In genomic region chr10:5786923-5787322, GRCm38 (mm10) we compare ENCODE assay signal across 8 mouse cellular contexts. TPM values are rescaled to one million over a fixed set of nuclear protein-coding genes. Genes with fewer than 3 reads are reported as not detected.
DNase-seq lines count a peak whose midpoint lies in the region; ATAC-seq and TF ChIP-seq lines count a peak whose summit lies in the region.

No protein-coding gene starts in this region.

- H3K27me3 ChIP-seq in forebrain, postnatal 0 days (ENCODE audit: insufficient read depth, low read length): no peaks in the 10 kb centered on the region
- H3K27me3 ChIP-seq in forebrain, embryonic 12.5 days: no peaks in the 10 kb centered on the region
- H3K27me3 ChIP-seq in midbrain, embryonic 10.5 days (ENCODE audit: low read depth, poor library complexity, severe bottlenecking): no peaks in the 10 kb centered on the region
- no peaks in the 10 kb centered on the region for H3K27me3 ChIP-seq in midbrain, embryonic 13.5 days

- intact Hi-C loops in left cerebral cortex, postnatal 4 days (cut with DNase I): loop anchor here (1.0 to 5.0 kb wide), 2 partner anchors 152 to 190 kb away; no protein-coding TSS in a partner anchor

- H3K9ac ChIP-seq in forebrain, postnatal 0 days: no peak overlapping the region
- no peak overlapping the region for H3K9ac ChIP-seq in forebrain, embryonic 12.5 days
- H3K9ac ChIP-seq in midbrain, embryonic 13.5 days (replicated peaks): no peak overlapping the region

- 31% methylated on average over 4 of the region's 4 CpGs for WGBS in forebrain, postnatal 0 days
- 22% methylated on average over 4 of the region's 4 CpGs for WGBS in forebrain, embryonic 12.5 days
- 23% methylated on average over 4 of the region's 4 CpGs for WGBS in midbrain, embryonic 10.5 days
- WGBS in midbrain, embryonic 13.5 days: 21% methylated on average over 4 of the region's 4 CpGs

- no peak overlapping the region for H3K4me3 ChIP-seq in forebrain, postnatal 0 days (ENCODE audit: low read depth, low read length)
- no peak overlapping the region for H3K4me3 ChIP-seq in forebrain, embryonic 12.5 days (replicated peaks)
- H3K4me3 ChIP-seq in midbrain, embryonic 10.5 days: no peak overlapping the region
- no peak overlapping the region for H3K4me3 ChIP-seq in midbrain, embryonic 13.5 days (replicated peaks)

- no peak overlapping the region for H3K27ac ChIP-seq in forebrain, postnatal 0 days (ENCODE audit: low read depth, low read length)
- no peak overlapping the region for H3K27ac ChIP-seq in forebrain, embryonic 12.5 days
- H3K27ac ChIP-seq in midbrain, embryonic 10.5 days (replicated peaks): no peak overlapping the region
- H3K27ac ChIP-seq in midbrain, embryonic 13.5 days: no peak overlapping the region

- peak; percentile 58 for DNase-seq in forebrain, postnatal 0 days
- peak; percentile 26 for DNase-seq in midbrain, embryonic 10.5 days (ENCODE audit: low spot score)
- DNase-seq in adipocyte (ENCODE audit: low spot score): peak; percentile 48
- DNase-seq in left cerebral cortex, postnatal 4 days: peak; percentile 24
- no peak for DNase-seq in yolk sac, embryonic 10.5 days (ENCODE audit: low spot score)
- no peak for DNase-seq in spleen, adult 18-20 months

- no peaks in the 10 kb centered on the region for H3K9me3 ChIP-seq in forebrain, postnatal 0 days (ENCODE audit: low read length)
- H3K9me3 ChIP-seq in forebrain, embryonic 12.5 days: no peaks in the 10 kb centered on the region
- H3K9me3 ChIP-seq in midbrain, embryonic 10.5 days (replicated peaks): no peaks in the 10 kb centered on the region
- no peaks in the 10 kb centered on the region for H3K9me3 ChIP-seq in midbrain, embryonic 13.5 days

- H3K36me3 ChIP-seq in forebrain, postnatal 0 days (ENCODE audit: insufficient read depth): no peaks in the 10 kb centered on the region
- H3K36me3 ChIP-seq in forebrain, embryonic 12.5 days (replicated peaks): no peaks in the 10 kb centered on the region
- H3K36me3 ChIP-seq in midbrain, embryonic 10.5 days: no peaks in the 10 kb centered on the region
- H3K36me3 ChIP-seq in midbrain, embryonic 13.5 days: no peaks in the 10 kb centered on the region

- ATAC-seq in forebrain, postnatal 0 days: peak; percentile 61
- ATAC-seq in forebrain, embryonic 12.5 days (ENCODE audit: low FRiP score): no peak
- no peak for ATAC-seq in midbrain, embryonic 13.5 days

- H3K4me1 ChIP-seq in forebrain, postnatal 0 days (ENCODE audit: insufficient read depth): no peaks in the 10 kb centered on the region
- H3K4me1 ChIP-seq in forebrain, embryonic 12.5 days: no peaks in the 10 kb centered on the region
- no peaks in the 10 kb centered on the region for H3K4me1 ChIP-seq in midbrain, embryonic 10.5 days
- no peaks in the 10 kb centered on the region for H3K4me1 ChIP-seq in midbrain, embryonic 13.5 days (replicated peaks)

- no peak overlapping the region for H3K4me2 ChIP-seq in forebrain, postnatal 0 days (ENCODE audit: low read depth)
- H3K4me2 ChIP-seq in forebrain, embryonic 12.5 days: no peak overlapping the region
- H3K4me2 ChIP-seq in midbrain, embryonic 13.5 days (replicated peaks): no peak overlapping the region

- peak; percentile 79 for TF ChIP-seq CTCF in forebrain, postnatal 0 days (IDR thresholded peaks at IDR 0.05; ENCODE audit: low read depth)

RNA-seq across cellular contexts. Expression of gene Fbxo5, which starts 18.5 kb away (rescaled TPM):
- 3.7 and 7.8 TPM in 2 replicates for total RNA-seq in forebrain, postnatal 0 days (2014; rRNA removed)
- polyA plus RNA-seq in forebrain, postnatal 0 days (2015; fragmentation: Nextera tagmentation; extraction: Ambion mirVana): 6.2 and 8.9 TPM in 2 replicates
- 82.4 and 93.9 TPM in 2 replicates for polyA plus RNA-seq in forebrain, embryonic 12.5 days (2016; fragmentation: Nextera tagmentation; extraction: Ambion mirVana)
- polyA plus RNA-seq in midbrain, embryonic 10.5 days (2016; fragmentation: Nextera tagmentation; extraction: Ambion mirVana): 99.5 and 114 TPM in 2 replicates
- 30.6 and 32.1 TPM in 2 replicates for polyA plus RNA-seq in midbrain, embryonic 13.5 days (2015; fragmentation: Nextera tagmentation; extraction: Ambion mirVana)
- total RNA-seq in left cerebral cortex, postnatal 4 days (2021): 1 to 10 TPM; 4.0 to 4.6 TPM

RNA-seq across cellular contexts. Expression of gene Mtrf1l, which starts 36.8 kb away (rescaled TPM):
- 11.5 and 13.4 TPM in 2 replicates for total RNA-seq in forebrain, postnatal 0 days (2014; rRNA removed)
- polyA plus RNA-seq in forebrain, postnatal 0 days (2015; fragmentation: Nextera tagmentation; extraction: Ambion mirVana): 6.6 TPM in 2 replicates
- 11.5 and 13.0 TPM in 2 replicates for polyA plus RNA-seq in forebrain, embryonic 12.5 days (2016; fragmentation: Nextera tagmentation; extraction: Ambion mirVana)
- polyA plus RNA-seq in midbrain, embryonic 10.5 days (2016; fragmentation: Nextera tagmentation; extraction: Ambion mirVana): 13.1 and 13.6 TPM in 2 replicates
- 12.0 and 12.2 TPM in 2 replicates for polyA plus RNA-seq in midbrain, embryonic 13.5 days (2015; fragmentation: Nextera tagmentation; extraction: Ambion mirVana)
- 10 to 100 TPM; 10.7 to 11.4 TPM for total RNA-seq in left cerebral cortex, postnatal 4 days (2021)

Comparison
In these comparisons a context has a peak if more than half of its experiments do, and no peak if none do; other contexts are left out.
1. DNase-seq: peak in forebrain, postnatal 0 days (single experiment), midbrain, embryonic 10.5 days (single experiment), adipocyte (single experiment) and left cerebral cortex, postnatal 4 days (single experiment); none in yolk sac, embryonic 10.5 days (single experiment) and spleen, adult 18-20 months (0 of 2).